Mouse (Mus musculus): ENCODE data around the gene Adcy1. TPM values are rescaled to one million over a fixed set of nuclear protein-coding genes. Genes with fewer than 3 reads are reported as not detected.

Gene Adcy1
- 5.5 and 7.5 TPM in 2 replicates for total RNA-seq (2012; rRNA removed)

GRCm38 (mm10) chr11:7063001-7063584 lies at the start of gene Adcy1:
TSS of gene Adcy1 (plus strand) at chr11:7063489.
- no peak within 1 kb of the TSS for H3K27ac ChIP-seq (ENCODE audit: insufficient read depth, low read depth, low read length, poor library complexity, severe bottlenecking)
- TF ChIP-seq ZC3H11A (IDR thresholded peaks at IDR 0.05; ENCODE audit: borderline replicate concordance, low read depth, low read length) (no peak), ZNF384 (IDR thresholded peaks at IDR 0.05; ENCODE audit: low read depth, low read length) (no peak), CHD2 (IDR thresholded peaks at IDR 0.05; ENCODE audit: low read depth, low read length) (no peak), MAFK (IDR thresholded peaks at IDR 0.05; ENCODE audit: insufficient read depth, low read depth, low read length) (no peak)
- peak within 1 kb of the TSS; percentile 72 to 85 for H3K4me3 ChIP-seq (ENCODE audit: insufficient read depth in 1 of 2, low read depth in 1 of 2, low read length in 2 of 2, poor library complexity in 1 of 2, severe bottlenecking in 1 of 2)
- no peak for DNase-seq (ENCODE audit: low read depth, low spot score)
- peak within 1 kb of the TSS; percentile 70 for H3K9ac ChIP-seq (ENCODE audit: insufficient read depth, low read depth, low read length, poor library complexity, severe bottlenecking)
- H3K36me3 ChIP-seq (ENCODE audit: control insufficient read depth, insufficient read depth, low read length, poor library complexity, severe bottlenecking), result no peaks in the 10 kb centered on the region
- no peaks in the 10 kb centered on the region for H3K9me3 ChIP-seq (ENCODE audit: control insufficient read depth, insufficient read depth, low read depth, low read length)
- in situ Hi-C loops (cut with MboI; ENCODE audit: low sequenced_read_pairs in 2 of 2, unreplicated experiment in 2 of 2), result no loop called here
- H3K4me1 ChIP-seq (ENCODE audit: control insufficient read depth in 2 of 2, insufficient read depth in 2 of 2, low read length in 2 of 2, poor library complexity in 1 of 2), result peaks cover 5 to 21% of the 10 kb centered on the region in 2 experiments

- Histone ChIP-seq H3K4me1 (ENCODE audit: control insufficient read depth in 2 of 2, insufficient read depth in 2 of 2, low read length in 2 of 2, poor library complexity in 1 of 2) (no peaks in the 10 kb centered on the region), H3K27ac (ENCODE audit: insufficient read depth, low read depth, low read length, poor library complexity, severe bottlenecking) (no peak overlapping the region), H3K36me3 (ENCODE audit: control insufficient read depth, insufficient read depth, low read length, poor library complexity, severe bottlenecking) (no peaks in the 10 kb centered on the region), H3K9me3 (ENCODE audit: control insufficient read depth, insufficient read depth, low read depth, low read length) (no peaks in the 10 kb centered on the region), H3K4me3 (ENCODE audit: insufficient read depth in 1 of 2, low read depth in 1 of 2, low read length in 2 of 2, poor library complexity in 1 of 2, severe bottlenecking in 1 of 2) (no peak overlapping the region), H3K9ac (ENCODE audit: insufficient read depth, low read depth, low read length, poor library complexity, severe bottlenecking) (no peak overlapping the region)
- TF ChIP-seq CHD2 (IDR thresholded peaks at IDR 0.05; ENCODE audit: low read depth, low read length) (no peak), ZC3H11A (IDR thresholded peaks at IDR 0.05; ENCODE audit: borderline replicate concordance, low read depth, low read length) (no peak), MAFK (IDR thresholded peaks at IDR 0.05; ENCODE audit: insufficient read depth, low read depth, low read length) (no peak), ZNF384 (IDR thresholded peaks at IDR 0.05; ENCODE audit: low read depth, low read length) (no peak), HCFC1 (IDR thresholded peaks at IDR 0.05; ENCODE audit: borderline replicate concordance, insufficient read depth, low read length) (no peak)
- in situ Hi-C loops (cut with MboI; ENCODE audit: low sequenced_read_pairs in 2 of 2, unreplicated experiment in 2 of 2), result no loop called here
- no peak for DNase-seq (ENCODE audit: low read depth, low spot score)
These were observed 46.4 kb upstream of the Adcy1 start for GRCm38 (mm10) chr11:7016907-7017306.

GRCm38 (mm10) chr11:7018078-7018477 lies 45.2 kb upstream of the Adcy1 start:
- TF ChIP-seq MAFK (IDR thresholded peaks at IDR 0.05; ENCODE audit: insufficient read depth, low read depth, low read length) (no peak), CHD2 (IDR thresholded peaks at IDR 0.05; ENCODE audit: low read depth, low read length) (no peak), HCFC1 (IDR thresholded peaks at IDR 0.05; ENCODE audit: borderline replicate concordance, insufficient read depth, low read length) (no peak), ZC3H11A (IDR thresholded peaks at IDR 0.05; ENCODE audit: borderline replicate concordance, low read depth, low read length) (no peak), ZNF384 (IDR thresholded peaks at IDR 0.05; ENCODE audit: low read depth, low read length) (no peak)
- Histone ChIP-seq H3K4me1 (ENCODE audit: control insufficient read depth in 2 of 2, insufficient read depth in 2 of 2, low read length in 2 of 2, poor library complexity in 1 of 2) (no peaks in the 10 kb centered on the region), H3K9ac (ENCODE audit: insufficient read depth, low read depth, low read length, poor library complexity, severe bottlenecking) (no peak overlapping the region), H3K27ac (ENCODE audit: insufficient read depth, low read depth, low read length, poor library complexity, severe bottlenecking) (no peak overlapping the region), H3K36me3 (ENCODE audit: control insufficient read depth, insufficient read depth, low read length, poor library complexity, severe bottlenecking) (no peaks in the 10 kb centered on the region), H3K4me3 (ENCODE audit: insufficient read depth in 1 of 2, low read depth in 1 of 2, low read length in 2 of 2, poor library complexity in 1 of 2, severe bottlenecking in 1 of 2) (no peak overlapping the region), H3K9me3 (ENCODE audit: control insufficient read depth, insufficient read depth, low read depth, low read length) (no peaks in the 10 kb centered on the region)
- DNase-seq (ENCODE audit: low read depth, low spot score), result no peak
- in situ Hi-C loops (cut with MboI; ENCODE audit: low sequenced_read_pairs in 2 of 2, unreplicated experiment in 2 of 2), result no loop called here

- Histone ChIP-seq H3K36me3 (ENCODE audit: control insufficient read depth, insufficient read depth, low read length, poor library complexity, severe bottlenecking) (no peaks in the 10 kb centered on the region), H3K4me3 (ENCODE audit: insufficient read depth in 1 of 2, low read depth in 1 of 2, low read length in 2 of 2, poor library complexity in 1 of 2, severe bottlenecking in 1 of 2) (no peak overlapping the region), H3K9me3 (ENCODE audit: control insufficient read depth, insufficient read depth, low read depth, low read length) (no peaks in the 10 kb centered on the region), H3K4me1 (ENCODE audit: control insufficient read depth in 2 of 2, insufficient read depth in 2 of 2, low read length in 2 of 2, poor library complexity in 1 of 2) (no peaks in the 10 kb centered on the region), H3K27ac (ENCODE audit: insufficient read depth, low read depth, low read length, poor library complexity, severe bottlenecking) (no peak overlapping the region), H3K9ac (ENCODE audit: insufficient read depth, low read depth, low read length, poor library complexity, severe bottlenecking) (no peak overlapping the region)
- TF ChIP-seq ZNF384 (IDR thresholded peaks at IDR 0.05; ENCODE audit: low read depth, low read length), result no peak
- no peak for TF ChIP-seq MAFK (IDR thresholded peaks at IDR 0.05; ENCODE audit: insufficient read depth, low read depth, low read length)
- TF ChIP-seq ZC3H11A (IDR thresholded peaks at IDR 0.05; ENCODE audit: borderline replicate concordance, low read depth, low read length), result no peak
- TF ChIP-seq CHD2 (IDR thresholded peaks at IDR 0.05; ENCODE audit: low read depth, low read length), result no peak
- no peak for TF ChIP-seq HCFC1 (IDR thresholded peaks at IDR 0.05; ENCODE audit: borderline replicate concordance, insufficient read depth, low read length)
- in situ Hi-C loops (cut with MboI; ENCODE audit: low sequenced_read_pairs in 2 of 2, unreplicated experiment in 2 of 2), result no loop called here
- DNase-seq (ENCODE audit: low read depth, low spot score), result no peak
These were observed 44.2 kb upstream of the Adcy1 start for GRCm38 (mm10) chr11:7019006-7019525.

Data from ES-E14 (cell line).